Mouse (Mus musculus): ENCODE results near the gene Plaur. TPM values are rescaled to one million over a fixed set of nuclear protein-coding genes. Genes with fewer than 3 reads are reported as not detected.

The Plaur gene
- polyA plus RNA-seq, 1 experiment, result 56.5 TPM

GRCm38 (mm10) chr7:24522805-24523204 is 60.5 kb downstream of the Plaur start:
- peaks cover 15% of the 10 kb centered on the region for H3K27me3 ChIP-seq (replicated peaks)
- H3K36me3 ChIP-seq (replicated peaks; ENCODE audit: low read length), result no peaks in the 10 kb centered on the region
- no peaks in the 10 kb centered on the region for H3K9me3 ChIP-seq
- H3K4me3 ChIP-seq (replicated peaks), result no peak overlapping the region
- TF ChIP-seq FLI1 (IDR thresholded peaks at IDR 0.05; ENCODE audit: low read length) (no peak), GATA1 (IDR thresholded peaks at IDR 0.05; ENCODE audit: borderline replicate concordance, low read length) (no peak)
- peaks cover 15% of the 10 kb centered on the region for H3K4me1 ChIP-seq

GRCm38 (mm10) chr7:24523723-24524122 is 61.4 kb downstream of the Plaur start:
- no peak for TF ChIP-seq GATA1 (IDR thresholded peaks at IDR 0.05; ENCODE audit: borderline replicate concordance, low read length)
- no peak for TF ChIP-seq FLI1 (IDR thresholded peaks at IDR 0.05; ENCODE audit: low read length)
- no peaks in the 10 kb centered on the region for H3K36me3 ChIP-seq (replicated peaks; ENCODE audit: low read length)
- no peaks in the 10 kb centered on the region for H3K9me3 ChIP-seq
- no peak overlapping the region for H3K4me3 ChIP-seq (replicated peaks)
- peaks cover 15% of the 10 kb centered on the region for H3K27me3 ChIP-seq (replicated peaks)
- peaks cover 15% of the 10 kb centered on the region for H3K4me1 ChIP-seq

GRCm38 (mm10) chr7:24524978-24525377 is 62.7 kb downstream of the Plaur start:
- Histone ChIP-seq H3K36me3 (replicated peaks; ENCODE audit: low read length) (no peaks in the 10 kb centered on the region), H3K9me3 (no peaks in the 10 kb centered on the region), H3K27me3 (replicated peaks) (peaks cover 15% of the 10 kb centered on the region), H3K4me3 (replicated peaks) (no peak overlapping the region), H3K4me1 (peaks cover 28% of the 10 kb centered on the region)
- TF ChIP-seq GATA1 (IDR thresholded peaks at IDR 0.05; ENCODE audit: borderline replicate concordance, low read length) (no peak), FLI1 (IDR thresholded peaks at IDR 0.05; ENCODE audit: low read length) (no peak)

Other genes starting within 250 kb of the Plaur start
- gene Zfp109, start 224.9 kb upstream of the Plaur start, polyA plus RNA-seq (2012; ENCODE audit: insufficient read depth, low replicate concordance), result 0.27 TPM in 1 of 2 replicates, not detected in the other
- not detected in 2 replicates for gene Zfp108, start 207.7 kb upstream of the Plaur start, polyA plus RNA-seq (2012; ENCODE audit: insufficient read depth, low replicate concordance)
- 1.2 TPM in 1 of 2 replicates, not detected in the other for gene Zfp93, start 192.1 kb upstream of the Plaur start, polyA plus RNA-seq (2012; ENCODE audit: insufficient read depth, low replicate concordance)
- 5.2 and 7.2 TPM in 2 replicates for gene Zfp61, start 161.3 kb upstream of the Plaur start, polyA plus RNA-seq (2012; ENCODE audit: insufficient read depth, low replicate concordance)
- 1.1 TPM in 1 of 2 replicates, not detected in the other for gene Zfp94, start 145.8 kb upstream of the Plaur start, polyA plus RNA-seq (2012; ENCODE audit: insufficient read depth, low replicate concordance)
- not detected in 2 replicates for gene Tescl, start 128.5 kb upstream of the Plaur start, polyA plus RNA-seq (2012; ENCODE audit: insufficient read depth, low replicate concordance)
- gene Lypd5, start 113.3 kb upstream of the Plaur start, polyA plus RNA-seq (2012; ENCODE audit: insufficient read depth, low replicate concordance), result not detected in 2 replicates
- 9.0 and 25.3 TPM in 2 replicates for gene Kcnn4, start 92.2 kb upstream of the Plaur start, polyA plus RNA-seq (2012; ENCODE audit: insufficient read depth, low replicate concordance)
- gene Smg9, start 62.9 kb upstream of the Plaur start, polyA plus RNA-seq (2012; ENCODE audit: insufficient read depth, low replicate concordance), result 42.3 and 58.9 TPM in 2 replicates
- 0.28 TPM in 1 of 2 replicates, not detected in the other for gene Irgc1, start 10.2 kb upstream of the Plaur start, polyA plus RNA-seq (2012; ENCODE audit: insufficient read depth, low replicate concordance)
- not detected in 2 replicates for gene Cadm4, start 19.5 kb downstream of the Plaur start, polyA plus RNA-seq (2012; ENCODE audit: insufficient read depth, low replicate concordance)
- gene Zfp428, start 44.5 kb downstream of the Plaur start, polyA plus RNA-seq (2012; ENCODE audit: insufficient read depth, low replicate concordance), result 33.9 and 51.4 TPM in 2 replicates
- gene AC161166.1, start 50.0 kb downstream of the Plaur start, polyA plus RNA-seq (2012; ENCODE audit: insufficient read depth, low replicate concordance), result not detected in 2 replicates
- 2.9 and 3.1 TPM in 2 replicates for gene Irgq, start 68.2 kb downstream of the Plaur start, polyA plus RNA-seq (2012; ENCODE audit: insufficient read depth, low replicate concordance)
- not detected in 2 replicates for gene Pinlyp, start 83.6 kb downstream of the Plaur start, polyA plus RNA-seq (2012; ENCODE audit: insufficient read depth, low replicate concordance)
- 101 and 159 TPM in 2 replicates for gene Xrcc1, start 83.8 kb downstream of the Plaur start, polyA plus RNA-seq (2012; ENCODE audit: insufficient read depth, low replicate concordance)
- gene Ethe1, start 125.1 kb downstream of the Plaur start, polyA plus RNA-seq (2012; ENCODE audit: insufficient read depth, low replicate concordance), result 14.5 and 17.5 TPM in 2 replicates
- 0.30 TPM in 1 of 2 replicates, not detected in the other for gene Zfp575, start 125.2 kb downstream of the Plaur start, polyA plus RNA-seq (2012; ENCODE audit: insufficient read depth, low replicate concordance)
- gene Phldb3, start 148.3 kb downstream of the Plaur start, polyA plus RNA-seq (2012; ENCODE audit: insufficient read depth, low replicate concordance), result 2.0 and 8.9 TPM in 2 replicates
- not detected in 2 replicates for gene Lypd3, start 174.1 kb downstream of the Plaur start, polyA plus RNA-seq (2012; ENCODE audit: insufficient read depth, low replicate concordance)
- not detected in 2 replicates for gene Tex101, start 214.2 kb downstream of the Plaur start, polyA plus RNA-seq (2012; ENCODE audit: insufficient read depth, low replicate concordance)
- not detected in 2 replicates for gene BC049730, start 246.8 kb downstream of the Plaur start, polyA plus RNA-seq (2012; ENCODE audit: insufficient read depth, low replicate concordance)